Mouse (Mus musculus): ENCODE data around the gene Klre1.
A peak's percentile ranks its signal among the peaks of the same experiment; 100 is the strongest.

Klre1 gene

GRCm38 (mm10) chr6:129577605-129578004 lies at the start of gene Klre1:
Gene Klre1 (plus strand): TSS chr6:129577905.
- DNase-seq (ENCODE audit: low spot score), result no peak

DNA sequence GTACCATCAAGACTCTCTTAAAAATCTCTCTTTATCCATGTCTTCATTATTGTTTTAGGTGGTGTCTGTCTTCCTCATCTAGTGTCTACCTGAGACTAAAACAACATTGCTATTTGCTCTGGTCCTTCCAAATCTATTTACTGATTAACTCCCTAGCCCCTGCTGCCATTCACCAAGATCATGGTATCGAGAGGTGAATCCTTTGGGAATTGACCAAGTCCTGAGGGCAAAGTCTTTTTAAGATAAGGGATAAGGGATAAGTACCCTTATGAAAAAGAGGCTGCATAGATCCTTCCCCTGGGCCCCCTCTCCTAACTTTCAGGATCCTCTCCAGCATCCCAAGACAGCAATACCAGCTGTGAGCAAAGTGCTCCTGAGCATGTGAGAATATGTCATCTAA lies 48.1 kb upstream of the Klre1 start:
- no peak for DNase-seq (ENCODE audit: low spot score)

- DNase-seq (ENCODE audit: low spot score), result no peak
These were observed 47.4 kb upstream of the Klre1 start for GRCm38 (mm10) chr6:129530261-129530660.

DNA sequence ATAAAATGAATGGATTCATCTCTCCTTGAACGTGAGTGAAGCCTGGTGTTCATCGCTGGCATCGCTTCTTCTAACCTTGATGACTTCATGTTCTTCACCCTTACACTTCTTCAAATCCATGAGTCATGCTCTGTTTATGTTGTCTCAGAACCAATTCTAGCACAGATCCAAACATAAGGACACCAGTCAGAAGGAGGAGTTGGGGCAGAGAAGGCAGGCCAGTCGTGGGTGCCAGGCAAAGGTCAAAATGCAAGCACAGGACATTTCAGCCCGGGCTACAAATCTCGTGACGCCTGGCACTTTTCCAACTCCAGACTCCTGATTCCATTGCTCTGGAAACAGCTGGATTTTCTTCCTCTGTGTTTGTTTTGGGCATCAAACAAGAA lies 45.2 kb upstream of the Klre1 start:
- peak; percentile 68 for DNase-seq (ENCODE audit: low spot score)

GRCm38 (mm10) chr6:129532942-129533860 lies 44.5 kb upstream of the Klre1 start, which contains the start of gene Gabarapl1:
Gene Gabarapl1 (plus strand): TSS chr6:129533160.
- DNase-seq (ENCODE audit: low spot score), result peak; percentile 82

- DNase-seq (ENCODE audit: low spot score), result no peak
These were observed 43.6 kb upstream of the Klre1 start for GRCm38 (mm10) chr6:129534057-129534456.

DNA sequence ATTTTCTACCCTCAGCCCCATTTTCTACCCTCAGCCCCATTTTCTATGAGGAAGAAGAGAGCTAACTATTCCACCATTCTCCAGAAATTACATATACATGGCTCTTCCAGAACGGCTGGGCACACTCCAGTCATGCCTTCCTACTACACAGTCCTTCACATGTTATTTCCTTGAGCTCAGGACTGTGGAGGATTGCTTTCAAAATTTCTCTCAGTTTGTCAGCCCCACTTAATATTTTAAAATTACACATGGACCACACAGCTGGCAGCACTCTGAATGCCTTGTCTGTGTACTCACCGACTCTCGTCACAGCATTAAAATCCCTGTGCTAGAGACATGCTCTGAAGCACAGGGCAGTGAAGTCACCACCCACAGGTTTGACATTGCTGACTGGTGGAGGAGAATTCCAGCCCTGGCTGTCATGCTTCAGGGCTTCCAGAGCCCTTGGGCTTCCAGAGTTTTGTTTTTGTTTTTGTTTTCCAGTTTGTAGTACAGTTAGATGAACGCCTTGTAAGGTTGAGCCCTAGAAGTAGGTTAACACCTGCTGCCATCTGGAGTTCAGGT lies 43.0 kb upstream of the Klre1 start:
- no peak for DNase-seq (ENCODE audit: low spot score)

DNA sequence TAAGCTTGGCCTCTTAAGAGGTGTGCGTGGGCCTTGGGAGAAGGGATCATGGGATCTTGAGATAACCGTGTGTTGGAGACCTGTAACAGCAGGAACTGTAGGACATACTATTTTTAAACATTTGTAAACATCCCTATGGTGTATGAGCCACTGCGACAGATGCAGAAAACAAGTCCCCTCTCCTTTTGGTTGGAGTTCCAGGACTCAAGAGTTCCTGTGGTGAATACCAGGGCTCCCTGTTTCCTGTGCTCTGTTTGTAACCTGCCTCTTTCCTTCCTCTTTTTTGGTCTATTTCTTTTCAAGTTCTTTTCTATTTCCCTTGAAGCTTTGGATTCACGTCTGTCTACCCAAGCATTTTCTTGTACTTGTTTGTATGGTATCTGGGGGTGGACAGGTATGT lies 42.0 kb upstream of the Klre1 start:
- DNase-seq (ENCODE audit: low spot score), result no peak

- DNase-seq (ENCODE audit: low spot score), result no peak
These were observed 39.1 kb upstream of the Klre1 start for GRCm38 (mm10) chr6:129538555-129538954.

GRCm38 (mm10) chr6:129541931-129542330 lies 35.8 kb upstream of the Klre1 start:
- no peak for DNase-seq (ENCODE audit: low spot score)

- no peak for DNase-seq (ENCODE audit: low spot score)
These were observed 35.2 kb upstream of the Klre1 start for GRCm38 (mm10) chr6:129542540-129542939.

DNA sequence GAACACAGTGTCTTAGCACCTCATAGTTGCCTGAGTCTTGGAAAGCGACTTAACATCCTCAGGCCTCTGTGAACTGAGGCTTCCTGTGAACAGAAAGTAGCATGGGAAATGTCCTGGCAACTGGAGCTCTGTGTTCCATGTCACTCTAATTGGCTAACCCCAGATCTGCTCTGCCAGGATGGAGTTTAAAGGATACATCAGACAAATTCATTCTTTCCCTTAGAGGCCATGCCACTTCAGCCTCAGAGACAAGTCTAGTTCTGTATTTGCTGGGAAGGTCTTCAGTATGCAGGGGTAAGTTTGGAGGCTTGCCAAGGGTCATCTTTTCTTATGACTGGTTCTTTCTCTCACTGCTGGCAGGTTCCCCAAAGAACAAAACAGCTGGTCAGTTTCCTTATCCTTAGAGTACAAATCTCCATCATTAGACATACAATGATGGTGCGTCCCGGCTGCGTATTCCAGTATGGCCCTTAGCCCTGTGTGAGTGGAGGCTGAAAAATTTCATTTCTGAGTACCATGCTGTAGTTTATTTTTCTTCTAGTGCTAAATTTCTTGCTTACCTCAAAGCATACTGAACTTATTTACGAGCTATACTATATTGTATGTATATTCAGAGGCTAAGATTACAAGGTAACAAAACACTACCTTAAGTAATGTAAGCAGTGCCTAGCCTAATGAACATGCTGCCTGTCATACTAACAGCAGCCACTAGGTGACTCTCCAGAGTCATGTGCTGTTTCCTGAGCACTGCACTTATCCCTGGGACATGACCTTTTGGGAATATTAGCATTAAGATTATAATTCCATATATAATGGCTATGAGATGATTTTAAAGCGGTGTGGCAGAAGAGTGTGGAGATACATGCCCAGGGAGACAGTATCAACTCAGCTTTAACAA lies 33.7 kb upstream of the Klre1 start:
- DNase-seq (ENCODE audit: low spot score), result peak; percentile 46

DNA sequence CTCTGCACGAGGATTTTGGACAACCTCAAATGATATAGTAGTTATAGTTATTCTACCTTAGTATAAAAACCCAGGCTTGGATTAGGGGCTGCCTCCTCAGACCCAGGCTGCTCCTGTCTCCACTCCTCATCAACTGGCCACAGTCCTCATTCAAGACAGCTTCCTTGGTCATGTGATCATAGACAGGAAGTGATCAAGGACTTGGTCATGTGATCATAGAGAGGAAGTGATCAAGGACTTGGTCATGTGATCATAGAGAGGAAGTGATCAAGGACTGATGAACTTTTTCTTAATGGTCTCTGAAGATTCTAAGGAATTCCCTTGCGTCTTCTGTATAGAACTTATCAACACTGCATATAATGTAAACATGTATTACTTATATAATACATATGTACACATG lies 30.4 kb upstream of the Klre1 start:
- no peak for DNase-seq (ENCODE audit: low spot score)

DNA sequence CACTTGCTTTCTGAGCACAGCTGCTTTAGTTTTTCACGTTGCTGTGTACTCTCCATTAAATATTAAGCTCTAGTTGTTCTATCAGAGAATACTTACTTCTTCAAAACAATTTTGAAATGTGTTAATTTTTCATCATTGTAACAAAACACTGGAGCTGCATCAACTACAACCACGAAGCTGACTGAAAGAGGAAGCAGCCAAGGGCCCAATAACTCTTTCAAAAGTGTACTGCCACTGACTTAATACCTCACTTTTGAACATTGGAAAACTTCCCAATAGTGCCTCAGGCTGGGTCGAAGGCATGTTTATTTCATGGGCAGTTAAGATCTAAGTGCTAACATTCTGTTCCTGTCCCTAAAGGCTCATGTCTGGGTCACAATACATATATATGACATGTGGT lies 29.7 kb upstream of the Klre1 start:
- DNase-seq (ENCODE audit: low spot score), result no peak

GRCm38 (mm10) chr6:129557298-129558023 lies 20.2 kb upstream of the Klre1 start:
- DNase-seq (ENCODE audit: low spot score), result no peak

DNA sequence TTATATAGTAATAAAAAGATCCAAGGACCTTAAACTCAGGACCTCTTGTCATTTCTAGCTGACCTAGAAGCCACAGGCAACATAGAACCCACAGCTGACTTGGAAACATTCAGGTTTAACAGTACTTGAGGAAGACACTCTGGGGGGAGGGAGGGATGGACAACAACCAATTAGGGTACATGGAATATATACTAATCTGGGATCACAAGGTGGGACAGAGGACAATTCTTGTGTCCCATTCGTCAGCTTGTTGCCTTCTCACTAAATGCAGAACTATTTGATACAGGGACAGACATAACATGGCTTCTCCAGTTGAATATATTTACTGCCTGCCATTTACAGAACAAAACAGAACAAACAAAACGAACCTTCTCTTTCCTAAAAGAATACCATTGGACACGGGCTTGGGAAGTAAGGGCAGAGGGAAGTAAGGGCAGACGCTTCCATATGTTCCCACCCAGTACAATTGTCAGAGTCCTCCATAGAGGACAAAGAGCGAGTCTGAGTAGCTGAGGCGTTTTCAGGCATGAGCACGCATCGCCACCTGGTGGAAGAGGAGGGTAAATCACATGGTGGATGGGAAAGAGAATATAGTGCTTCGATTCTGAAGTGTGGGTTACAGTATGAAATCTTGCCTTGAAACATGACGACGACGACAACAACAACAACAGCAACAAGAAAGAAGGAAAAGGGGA lies 18.6 kb upstream of the Klre1 start:
- DNase-seq (ENCODE audit: low spot score), result peak; percentile 60

GRCm38 (mm10) chr6:129559641-129560027 lies 18.1 kb upstream of the Klre1 start:
- DNase-seq (ENCODE audit: low spot score), result no peak

DNA sequence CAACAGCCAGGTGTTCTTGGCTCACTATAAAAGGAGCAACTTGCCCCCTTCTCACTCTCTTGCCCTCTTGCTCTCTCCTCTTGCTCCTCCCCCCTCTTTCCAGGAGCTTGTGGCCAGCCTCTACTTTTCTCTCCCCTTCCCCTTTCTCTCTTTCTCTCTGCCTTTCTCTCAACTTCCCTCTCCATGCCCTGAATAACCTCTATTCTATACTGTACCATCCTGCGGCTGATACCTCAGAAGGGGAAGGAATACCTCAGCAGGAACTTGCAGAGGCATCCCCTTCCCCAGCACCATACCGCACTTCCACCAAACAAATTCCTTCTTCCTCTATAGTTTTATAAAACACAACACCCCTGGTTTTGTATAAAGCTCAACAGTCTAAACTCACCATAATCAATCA lies 12.4 kb upstream of the Klre1 start:
- DNase-seq (ENCODE audit: low spot score), result no peak

GRCm38 (mm10) chr6:129575315-129575714 lies 2.4 kb upstream of the Klre1 start:
- no peak for DNase-seq (ENCODE audit: low spot score)

DNA sequence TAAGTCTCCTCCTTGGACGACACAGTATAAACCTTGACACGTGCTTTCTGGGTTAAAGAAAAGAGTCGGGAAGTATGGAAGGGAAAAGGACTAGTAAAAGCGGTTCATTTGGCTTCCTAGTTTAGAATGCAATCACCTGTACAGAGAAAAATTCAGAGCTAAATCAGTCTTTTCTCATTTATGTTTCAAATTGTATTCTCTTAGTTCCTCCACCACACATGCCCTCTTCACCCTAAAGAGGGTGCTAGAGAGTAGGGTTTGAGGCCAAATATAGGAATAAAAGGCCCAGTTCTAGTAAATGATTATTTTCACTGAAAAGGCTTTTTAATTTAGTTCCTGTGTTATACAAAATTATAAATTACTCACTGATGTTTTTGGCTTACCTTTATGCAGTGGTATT lies 3.6 kb downstream of the Klre1 start:
- DNase-seq (ENCODE audit: low spot score), result no peak

DNA sequence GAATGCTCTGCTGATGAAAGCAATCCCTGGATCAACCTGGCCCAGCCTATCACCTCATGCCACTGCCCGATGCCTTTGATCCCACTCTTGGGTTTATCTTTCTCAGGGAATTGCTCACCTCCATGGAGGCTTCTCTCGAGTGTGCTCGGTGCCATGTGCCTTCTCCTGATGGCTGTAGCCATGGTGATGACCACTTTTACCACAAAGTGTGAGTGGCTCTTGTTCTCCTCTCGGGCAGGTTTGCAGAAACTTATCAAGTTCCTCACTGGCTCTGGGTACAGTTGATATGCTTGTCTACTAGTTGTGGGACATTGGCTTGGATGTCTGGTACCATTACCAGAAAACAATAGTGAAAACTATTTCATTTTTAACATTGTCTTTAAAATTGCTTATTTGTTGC lies 4.2 kb downstream of the Klre1 start:
- no peak for DNase-seq (ENCODE audit: low spot score)
